Mouse (Mus musculus) embryonic facial prominence, embryonic 10.5 days (tissue): Measurements from ENCODE around the gene E130114P18Rik. TPM values are rescaled to one million over a fixed set of nuclear protein-coding genes. Genes with fewer than 3 reads are reported as not detected.

Source experiments
- DNase-seq: peaks from one replicate; pipeline ENCODE4 v3.0.0-alpha.2; 2017; ENCODE audit warnings: low spot score
- H3K27ac ChIP-seq: fragments of 300-500 bp; sonication (generic); replicated peaks from 2 replicates; pipeline ENCODE4 v1.5.1; 2016; ENCODE audit warnings: mild to moderate bottlenecking
- H3K27me3 ChIP-seq: fragments of 300-500 bp; sonication (generic); replicated peaks from 2 replicates; pipeline ENCODE4 v1.6.1; 2016; ENCODE audit warnings: low read depth, mild to moderate bottlenecking; ENCODE audit not compliant: poor library complexity, severe bottlenecking
- H3K36me3 ChIP-seq: fragments of 300-500 bp; sonication (generic); replicated peaks from 2 replicates; pipeline ENCODE4 v1.6.1; 2016; ENCODE audit warnings: mild to moderate bottlenecking, moderate library complexity
- H3K4me1 ChIP-seq: fragments of 300-500 bp; sonication (generic); 2 replicates; pipeline ENCODE4 v1.6.1; 2016
- H3K4me3 ChIP-seq: fragments of 300-500 bp; sonication (generic); 2 replicates; pipeline ENCODE4 v1.5.1; 2016; ENCODE audit warnings: mild to moderate bottlenecking, moderate library complexity
- H3K9me3 ChIP-seq: fragments of 300-500 bp; sonication (generic); 2 replicates; pipeline ENCODE4 v1.6.1; 2016; ENCODE audit warnings: mild to moderate bottlenecking
- WGBS: fragments of 180-500 bp; shearing (Covaris S2); methylation state at CpG from one replicate; pipeline ENCODE4 v1.1.7; 2016; 5-methylcytosine and 5-hydroxymethylcytosine counted together
- polyA plus RNA-seq: library from polyadenylated mRNA; unstranded; fragments of >200 nt; fragmentation: Nextera tagmentation; extraction: Ambion mirVana; gene quantifications from 2 replicates; pipeline ENCODE4 v1.2.1, GENCODE M21; 2016

E130114P18Rik gene
- polyA plus RNA-seq, 1 experiment from 2014 or later, result 10.9 TPM

- H3K9me3 ChIP-seq, result no peaks in the 10 kb centered on the region
- no peak overlapping the region for H3K4me3 ChIP-seq
- peaks cover 4% of the 10 kb centered on the region; the same call in 1 of the 2 replicates for H3K4me1 ChIP-seq
- H3K27me3 ChIP-seq, result no peaks in the 10 kb centered on the region
- H3K36me3 ChIP-seq, result no peaks in the 10 kb centered on the region
- WGBS, result 82% methylated on average over 7 of the region's 7 CpGs
- H3K27ac ChIP-seq, result no peak overlapping the region
- DNase-seq, result no peak
Observed at GRCm38 (mm10) chr4:97690384-97690766, 87.5 kb downstream of the E130114P18Rik start.

- no peaks in the 10 kb centered on the region for H3K36me3 ChIP-seq
- H3K27ac ChIP-seq, result no peak overlapping the region
- no peaks in the 10 kb centered on the region for H3K9me3 ChIP-seq
- no peaks in the 10 kb centered on the region for H3K27me3 ChIP-seq
- H3K4me1 ChIP-seq, result 0 out of 2 replicates have a peak, but pooled peaks cover 3% of the 10 kb centered on the region
- no peak for DNase-seq
- 74% methylated on average over 8 of the region's 8 CpGs for WGBS
- no peak overlapping the region for H3K4me3 ChIP-seq
Observed at GRCm38 (mm10) chr4:97689456-97690383, 88.2 kb downstream of the E130114P18Rik start.

GRCm38 (mm10) chr4:97686020-97686419, 91.9 kb downstream of the E130114P18Rik start:
- 95% methylated on average over 5 of the region's 5 CpGs for WGBS
- Histone ChIP-seq H3K36me3 (no peaks in the 10 kb centered on the region), H3K4me1 (0 out of 2 replicates have a peak, but pooled peaks cover 3% of the 10 kb centered on the region), H3K4me3 (no peak overlapping the region), H3K9me3 (no peaks in the 10 kb centered on the region), H3K27ac (no peak overlapping the region), H3K27me3 (no peaks in the 10 kb centered on the region)
- DNase-seq, result no peak

GRCm38 (mm10) chr4:97676579-97676937, 101.3 kb downstream of the E130114P18Rik start:
- 36% methylated on average over 2 of the region's 2 CpGs for WGBS

GRCm38 (mm10) chr4:97675741-97676578, 101.9 kb downstream of the E130114P18Rik start:
- Histone ChIP-seq H3K36me3 (no peaks in the 10 kb centered on the region), H3K9me3 (no peaks in the 10 kb centered on the region), H3K4me1 (peaks cover 27% of the 10 kb centered on the region), H3K27me3 (peaks cover 3% of the 10 kb centered on the region; the same call in 1 of the 2 replicates), H3K4me3 (0 out of 2 replicates have a peak overlapping the region, but pooled peaks have one; percentile 13), H3K27ac (no peak overlapping the region)
- WGBS, result 58% methylated on average over 16 of the region's 16 CpGs
- DNase-seq, result no peak

More at GRCm38 (mm10) chr4:97676579-97676937, 101.3 kb downstream of the E130114P18Rik start:
- peaks cover 27% of the 10 kb centered on the region for H3K4me1 ChIP-seq
- 0 out of 2 replicates have a peak overlapping the region, but pooled peaks have one; percentile 32 for H3K27ac ChIP-seq
- DNase-seq, result no peak
- no peak overlapping the region for H3K4me3 ChIP-seq
- H3K36me3 ChIP-seq, result no peaks in the 10 kb centered on the region
- H3K27me3 ChIP-seq, result peaks cover 3% of the 10 kb centered on the region; the same call in 1 of the 2 replicates
- no peaks in the 10 kb centered on the region for H3K9me3 ChIP-seq

GRCm38 (mm10) chr4:97673854-97674510, 103.9 kb downstream of the E130114P18Rik start:
- Histone ChIP-seq H3K4me1 (peaks cover 32% of the 10 kb centered on the region), H3K4me3 (no peak overlapping the region), H3K36me3 (no peaks in the 10 kb centered on the region), H3K27ac (peak overlapping the region; percentile 57), H3K27me3 (peaks cover 3% of the 10 kb centered on the region; the same call in 1 of the 2 replicates), H3K9me3 (no peaks in the 10 kb centered on the region)
- WGBS, result 73% methylated on average over 6 of the region's 6 CpGs
- no peak for DNase-seq

DNA sequence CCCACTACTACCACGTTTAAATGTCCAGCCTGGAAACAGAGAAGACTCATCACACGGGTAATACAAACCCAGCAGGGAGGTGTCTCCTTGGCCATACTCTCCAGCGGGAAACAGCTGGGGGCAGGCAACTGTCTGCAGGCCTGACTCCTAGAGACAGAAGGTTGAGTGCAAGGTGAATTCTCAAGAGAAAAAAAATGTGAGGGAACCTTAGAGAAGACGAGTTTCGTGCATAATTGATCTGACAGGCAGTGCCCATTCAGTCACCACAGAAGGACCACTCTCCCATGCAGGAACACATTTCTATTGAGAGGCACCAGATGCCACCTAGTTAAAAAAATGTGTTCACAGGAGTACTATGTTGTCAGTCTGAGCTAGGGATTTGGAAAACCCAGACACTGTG, 105.4 kb downstream of the E130114P18Rik start:
- H3K27ac ChIP-seq, result no peak overlapping the region
- no peak for DNase-seq
- H3K4me3 ChIP-seq, result no peak overlapping the region
- no peaks in the 10 kb centered on the region for H3K9me3 ChIP-seq
- no peaks in the 10 kb centered on the region; the same call in 1 of the 2 replicates for H3K27me3 ChIP-seq
- H3K36me3 ChIP-seq, result no peaks in the 10 kb centered on the region
- 68% methylated on average over 5 of the region's 5 CpGs for WGBS
- H3K4me1 ChIP-seq, result peaks cover 32% of the 10 kb centered on the region

DNA sequence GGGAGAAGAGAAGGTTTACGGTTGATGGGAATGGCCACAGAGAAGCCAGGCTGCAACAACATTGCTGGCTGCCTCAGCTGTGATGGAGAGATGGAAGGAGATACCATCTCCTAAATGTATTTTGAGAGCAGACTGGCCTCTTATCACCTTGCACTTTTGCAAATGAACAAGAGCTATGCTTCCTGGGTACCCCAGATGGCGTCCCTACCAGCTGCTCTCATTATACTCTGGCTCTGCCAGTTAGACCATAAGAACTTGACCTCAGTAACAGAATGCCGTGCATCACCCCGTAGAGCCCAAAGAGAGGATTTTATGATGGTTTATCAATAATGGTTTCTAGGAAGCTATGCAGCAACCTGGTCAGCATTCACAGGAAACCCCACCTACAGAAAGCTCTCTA, 106.0 kb downstream of the E130114P18Rik start:
- Histone ChIP-seq H3K36me3 (no peaks in the 10 kb centered on the region), H3K4me1 (peaks cover 32% of the 10 kb centered on the region), H3K27me3 (no peaks in the 10 kb centered on the region; the same call in 1 of the 2 replicates), H3K4me3 (no peak overlapping the region), H3K9me3 (no peaks in the 10 kb centered on the region), H3K27ac (no peak overlapping the region)
- no peak for DNase-seq
- WGBS, result 92% methylated on average over 4 of the region's 4 CpGs

DNA sequence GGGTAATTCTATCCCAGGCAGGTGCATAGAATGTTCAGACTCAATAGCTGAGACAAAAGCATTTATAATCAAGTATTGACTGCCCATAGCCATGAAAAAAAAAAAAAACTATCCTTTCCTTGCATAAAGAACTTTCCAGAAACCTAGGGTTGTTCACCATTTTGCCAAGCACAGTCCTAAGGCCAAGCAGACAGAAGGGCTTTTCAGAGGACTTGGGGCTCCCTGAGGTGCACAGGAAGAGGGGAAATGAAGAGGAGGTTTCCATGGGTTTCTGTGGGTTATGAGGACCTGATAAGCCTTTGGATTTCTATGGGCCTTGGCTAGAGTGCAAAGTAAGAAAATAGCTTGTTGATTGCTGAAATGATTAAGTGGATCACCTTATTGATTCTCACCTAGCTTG, 107.5 kb downstream of the E130114P18Rik start:
- Histone ChIP-seq H3K27ac (no peak overlapping the region), H3K4me1 (peaks cover 19% of the 10 kb centered on the region), H3K9me3 (no peaks in the 10 kb centered on the region), H3K27me3 (no peaks in the 10 kb centered on the region), H3K36me3 (no peaks in the 10 kb centered on the region), H3K4me3 (no peak overlapping the region)
- DNase-seq, result no peak

DNA sequence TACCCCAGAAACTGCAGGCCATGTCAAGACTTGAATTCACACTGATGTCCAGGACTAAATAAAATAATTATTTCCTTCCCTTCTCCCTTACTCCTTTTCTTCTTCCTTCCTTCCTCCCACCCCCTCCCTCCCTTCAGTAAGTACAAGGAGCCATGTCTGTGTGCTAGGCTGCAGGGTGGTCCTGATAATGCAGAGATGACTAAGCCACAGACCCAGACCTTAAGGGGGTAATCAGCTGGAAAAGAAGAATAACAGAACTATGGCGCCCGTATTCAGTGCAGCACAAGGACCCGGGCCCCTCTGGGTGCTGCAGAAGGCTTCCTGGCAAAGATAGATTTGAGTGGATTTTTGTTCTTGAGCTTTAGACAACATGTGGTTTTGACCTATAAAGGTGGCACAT, 108.1 kb downstream of the E130114P18Rik start:
- DNase-seq, result no peak
- H3K9me3 ChIP-seq, result no peaks in the 10 kb centered on the region
- H3K4me1 ChIP-seq, result peaks cover 25% of the 10 kb centered on the region
- no peaks in the 10 kb centered on the region for H3K36me3 ChIP-seq
- H3K27ac ChIP-seq, result no peak overlapping the region
- H3K4me3 ChIP-seq, result no peak overlapping the region
- WGBS, result 68% methylated on average over 3 of the region's 3 CpGs
- H3K27me3 ChIP-seq, result no peaks in the 10 kb centered on the region

DNA sequence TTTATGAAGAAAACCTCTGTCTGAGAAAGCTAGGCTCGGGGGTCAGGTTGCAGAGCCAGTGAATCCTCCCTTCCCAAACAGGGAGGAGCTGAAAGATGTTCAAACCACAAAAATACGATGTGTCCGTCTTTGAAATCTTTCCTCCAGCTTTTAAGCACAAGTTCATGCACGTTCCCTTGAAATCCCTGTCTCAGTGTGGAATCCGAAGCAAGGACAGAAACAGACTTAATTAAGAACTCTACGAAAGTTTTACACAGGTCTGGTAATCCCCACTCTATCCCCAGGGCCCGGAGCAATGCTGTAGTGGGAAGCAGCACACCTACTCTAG, 112.5 kb downstream of the E130114P18Rik start:
- Histone ChIP-seq H3K27me3 (no peaks in the 10 kb centered on the region), H3K4me1 (peaks cover 23% of the 10 kb centered on the region), H3K27ac (peak overlapping the region; percentile 74; the same call in 1 of the 2 replicates), H3K36me3 (no peaks in the 10 kb centered on the region), H3K9me3 (no peaks in the 10 kb centered on the region), H3K4me3 (no peak overlapping the region)
- WGBS, result 57% methylated on average over 7 of the region's 7 CpGs
- peak; percentile 13 for DNase-seq
